Comparison of ENCODE assay signal across 13 mouse cellular contexts in the genomic region with DNA sequence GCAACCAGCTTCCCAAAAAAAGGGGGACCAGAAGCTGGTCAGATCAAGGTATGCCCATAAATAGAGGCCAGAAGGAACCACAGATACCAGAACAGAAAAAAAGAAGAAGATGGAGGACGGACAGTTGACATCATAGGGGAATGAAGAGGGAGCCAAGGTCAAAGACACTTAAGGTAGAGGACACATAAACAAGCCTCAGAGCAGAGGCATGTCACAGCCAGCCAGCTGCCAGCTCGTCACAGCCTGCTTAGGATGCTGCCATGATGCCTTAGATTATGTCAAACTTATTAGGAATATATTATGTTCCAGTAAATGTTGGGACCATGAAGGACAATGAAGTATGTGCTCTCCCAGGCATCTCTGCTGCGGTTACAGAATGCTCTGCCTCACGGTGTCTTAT.
"Had no signal": no experiment of that assay in that cellular context is flagged by ENCODE, and none has a peak within 500 bp of the region (broad histone marks: within the 10 kb centered on the region; RNA-seq: fewer than 3 reads in every experiment).

No protein-coding gene starts in this region.

- H3K4me3 ChIP-seq: limb, embryonic 13.5 days; myocyte; neural tube, embryonic 12.5 days; stomach, embryonic 15.5 days had no signal

- H3K36me3 ChIP-seq: neural tube, embryonic 12.5 days had no signal

- H3K27ac ChIP-seq: limb, embryonic 13.5 days; liver, embryonic 14.5 days; neural tube, embryonic 12.5 days; stomach, embryonic 15.5 days had no signal

- H3K4me2 ChIP-seq: limb, embryonic 13.5 days; neural tube, embryonic 12.5 days; stomach, embryonic 15.5 days had no signal

- H3K27me3 ChIP-seq: limb, embryonic 13.5 days; neural tube, embryonic 12.5 days; stomach, embryonic 15.5 days had no signal

- DNase-seq: kidney, postnatal 14 days; left cerebral cortex, postnatal 4 days; lung, adult 18-20 months; midbrain, embryonic 14.5 days; retina, postnatal 1 day; right cerebral cortex, postnatal 4 days; thymus, adult 2 months; thymus, postnatal 25 days had no signal

- H3K9ac ChIP-seq: limb, embryonic 13.5 days; liver, embryonic 14.5 days; neural tube, embryonic 12.5 days; stomach, embryonic 15.5 days had no signal

- H3K9me3 ChIP-seq: stomach, embryonic 15.5 days had no signal
